Mouse (Mus musculus) intestine, postnatal 0 days (tissue): ENCODE results near the gene Ankrd24. TPM values are rescaled to one million over a fixed set of nuclear protein-coding genes. Genes with fewer than 3 reads are reported as not detected.

ENCODE experiments used
- ATAC-seq: fragments of 200-750 bp; cut with Nextera tagmentation; 2 replicates; pipeline ENCODE4 v1.8.0; 2017; ENCODE audit warnings: mild to moderate bottlenecking, moderate TSS enrichment, moderate library complexity
- H3K27ac ChIP-seq: fragments of 300-500 bp; sonication (generic); 2 replicates; pipeline ENCODE4 v1.5.1; 2014; ENCODE audit warnings: mild to moderate bottlenecking, low read depth, low read length, moderate library complexity
- H3K27me3 ChIP-seq: fragments of 300-500 bp; sonication (generic); replicated peaks from 2 replicates; pipeline ENCODE4 v1.6.1; 2014; ENCODE audit warnings: low read length, mixed read lengths; ENCODE audit not compliant: control insufficient read depth, insufficient read depth
- H3K36me3 ChIP-seq: fragments of 300-500 bp; sonication (generic); 2 replicates; pipeline ENCODE4 v1.6.1; 2014; ENCODE audit warnings: mild to moderate bottlenecking, moderate library complexity; ENCODE audit not compliant: control insufficient read depth, insufficient read depth
- H3K4me1 ChIP-seq: fragments of 300-500 bp; sonication (generic); replicated peaks from 2 replicates; pipeline ENCODE4 v1.6.1; 2014; ENCODE audit warnings: antibody characterized with exemption, low read length, mixed read lengths; ENCODE audit not compliant: control insufficient read depth, insufficient read depth
- H3K4me2 ChIP-seq: fragments of 300-500 bp; sonication (generic); replicated peaks from 2 replicates; pipeline ENCODE4 v1.6.1; 2014; ENCODE audit warnings: low read depth, mild to moderate bottlenecking, moderate library complexity
- H3K4me3 ChIP-seq: fragments of 300-500 bp; sonication (generic); 2 replicates; pipeline ENCODE4 v1.5.1; 2014; ENCODE audit warnings: low read depth, low read length
- H3K9ac ChIP-seq: fragments of 300-500 bp; sonication (generic); 2 replicates; pipeline ENCODE4 v1.6.1; 2014; ENCODE audit warnings: mild to moderate bottlenecking, low read depth, low read length
- H3K9me3 ChIP-seq: fragments of 300-500 bp; sonication (generic); 2 replicates; pipeline ENCODE4 v1.6.1; 2016; ENCODE audit warnings: mixed run types; ENCODE audit not compliant: control insufficient read depth
- CTCF ChIP-seq: sonication (generic); IDR thresholded peaks from 2 replicates; pipeline ENCODE4 v1.5.1; 2016; ENCODE audit warnings: low read depth, mild to moderate bottlenecking, control low read depth, antibody characterized with exemption, moderate library complexity
- WGBS: fragments of 180-500 bp; shearing (Covaris S2); extraction: QIAGEN DNeasy Blood & Tissue Kit; methylation state at CpG from one replicate; pipeline ENCODE4 v1.1.7; 2014; 5-methylcytosine and 5-hydroxymethylcytosine counted together
- polyA plus RNA-seq: library from polyadenylated mRNA; unstranded; fragments of >200 nt; fragmentation: Nextera tagmentation; extraction: Ambion mirVana; gene quantifications from 2 replicates; pipeline ENCODE4 v1.2.1, GENCODE M21; 2015

The Ankrd24 gene
- polyA plus RNA-seq, 1 experiment from 2014 or later = 4.2 TPM

DNA sequence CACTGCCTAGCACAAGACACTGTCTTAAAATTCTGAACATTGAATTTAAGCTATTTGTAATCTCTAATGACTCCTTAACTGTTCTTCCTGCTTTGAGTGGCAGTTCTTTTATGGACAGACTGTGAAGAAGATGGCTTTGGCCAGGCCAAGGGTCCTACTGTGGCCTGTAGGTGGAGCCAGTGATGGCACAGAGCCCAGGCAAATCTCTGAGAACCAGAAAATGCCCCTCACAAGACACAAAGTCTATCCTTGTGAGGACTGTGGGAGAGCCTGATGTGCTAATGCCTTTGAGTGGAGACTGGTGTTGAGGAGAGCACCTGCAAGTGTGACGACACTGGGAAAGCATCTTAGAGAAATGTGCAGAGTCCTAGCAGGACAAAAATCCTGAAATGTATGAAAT is 20.0 kb upstream of the Ankrd24 start:
- H3K36me3 ChIP-seq = no peaks in the 10 kb centered on the region
- TF ChIP-seq CTCF = peak; percentile 54

DNA sequence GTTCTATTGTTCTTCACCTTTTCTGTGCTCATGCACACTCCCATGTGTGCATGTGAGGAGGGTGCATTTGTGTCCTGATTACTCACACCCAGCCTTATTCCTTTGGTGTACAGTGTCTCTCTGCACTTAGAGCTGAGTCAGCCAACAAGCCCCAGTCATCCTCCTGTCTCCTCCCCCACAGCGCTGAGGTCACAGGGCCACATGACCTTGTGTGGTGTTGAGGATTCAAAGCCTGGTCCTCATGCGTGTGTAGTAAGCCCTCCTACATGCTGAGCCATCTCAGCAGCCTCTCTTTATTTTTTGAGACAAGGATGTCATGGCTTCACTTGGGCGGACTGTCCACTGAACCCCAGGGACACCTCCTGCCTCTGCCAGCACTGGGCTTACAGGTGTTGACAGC is 15.6 kb upstream of the Ankrd24 start:
- no peak overlapping the region for H3K4me3 ChIP-seq
- no peaks in the 10 kb centered on the region for H3K4me1 ChIP-seq
- no peak for ATAC-seq
- no peak overlapping the region for H3K27ac ChIP-seq
- 69% methylated on average over 3 of the region's 3 CpGs for WGBS
- TF ChIP-seq CTCF = no peak
- no peaks in the 10 kb centered on the region for H3K27me3 ChIP-seq
- H3K4me2 ChIP-seq = no peak overlapping the region
- H3K9me3 ChIP-seq = peaks cover 3% of the 10 kb centered on the region; the same call in 1 of the 2 replicates
- H3K36me3 ChIP-seq = no peaks in the 10 kb centered on the region
- no peak overlapping the region for H3K9ac ChIP-seq

More for the DNA sequence above, 20.0 kb upstream of the Ankrd24 start:
- Histone ChIP-seq H3K4me2 (no peak overlapping the region), H3K27me3 (no peaks in the 10 kb centered on the region), H3K27ac (no peak overlapping the region), H3K4me1 (peaks cover 10% of the 10 kb centered on the region; the same call in 1 of the 2 replicates), H3K4me3 (no peak overlapping the region), H3K9me3 (peaks cover 3% of the 10 kb centered on the region; the same call in 1 of the 2 replicates), H3K9ac (no peak overlapping the region)
- 90% methylated on average over 1 of the region's 1 CpGs for WGBS
- no peak for ATAC-seq

DNA sequence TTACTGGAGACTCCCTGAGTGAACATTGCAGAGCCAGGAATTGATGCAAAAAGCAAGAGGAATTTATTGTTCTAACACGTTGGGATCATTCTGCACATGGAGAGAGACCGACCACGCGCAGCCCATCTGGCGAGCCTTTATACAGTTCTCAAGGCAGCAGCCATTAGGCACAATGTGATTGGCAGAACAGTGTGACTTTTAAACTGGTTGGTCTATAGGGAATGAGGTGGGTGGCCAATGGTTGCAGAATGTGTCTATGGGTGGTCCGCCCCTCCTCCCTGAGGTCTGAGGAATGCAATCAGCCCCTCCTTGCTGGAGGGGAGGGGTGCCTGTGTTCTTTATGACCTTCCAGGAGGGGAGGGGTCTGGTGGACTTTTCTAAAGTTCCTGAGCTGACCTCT is 12.9 kb upstream of the Ankrd24 start:
- ATAC-seq = no peak
- Histone ChIP-seq H3K4me3 (no peak overlapping the region), H3K4me2 (no peak overlapping the region), H3K9me3 (peaks cover 3% of the 10 kb centered on the region; the same call in 1 of the 2 replicates), H3K4me1 (no peaks in the 10 kb centered on the region), H3K36me3 (no peaks in the 10 kb centered on the region), H3K27ac (no peak overlapping the region), H3K27me3 (no peaks in the 10 kb centered on the region), H3K9ac (no peak overlapping the region)
- TF ChIP-seq CTCF = no peak
- 75% methylated on average over 6 of the region's 6 CpGs for WGBS

DNA sequence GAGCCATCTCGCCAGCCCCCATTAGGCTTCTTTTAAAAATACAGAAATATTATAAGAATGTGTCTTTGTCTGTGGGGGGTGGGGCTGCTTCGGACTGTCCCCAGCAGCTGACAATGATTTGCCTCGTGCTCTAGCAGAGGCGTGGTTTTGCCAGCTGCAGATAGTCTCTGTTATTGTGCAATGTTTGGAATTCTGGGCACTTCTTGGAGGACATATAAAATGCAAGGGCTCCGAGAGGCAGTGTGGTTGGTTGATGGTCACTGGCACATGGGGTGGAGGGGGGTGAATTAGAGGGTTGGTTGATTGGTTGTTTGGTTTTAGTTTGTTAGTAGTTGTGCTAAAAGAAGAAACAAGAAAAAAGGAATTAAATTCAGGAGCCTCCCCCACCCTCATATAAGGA is 8.4 kb upstream of the Ankrd24 start:
- H3K4me2 ChIP-seq = no peak overlapping the region
- H3K4me3 ChIP-seq = no peak overlapping the region
- no peak for ATAC-seq
- H3K9ac ChIP-seq = no peak overlapping the region
- no peaks in the 10 kb centered on the region for H3K4me1 ChIP-seq
- H3K27me3 ChIP-seq = no peaks in the 10 kb centered on the region
- H3K9me3 ChIP-seq = no peaks in the 10 kb centered on the region
- WGBS = 66% methylated on average over 5 of the region's 5 CpGs
- peaks cover 21% of the 10 kb centered on the region for H3K36me3 ChIP-seq
- no peak overlapping the region for H3K27ac ChIP-seq
- TF ChIP-seq CTCF = no peak

DNA sequence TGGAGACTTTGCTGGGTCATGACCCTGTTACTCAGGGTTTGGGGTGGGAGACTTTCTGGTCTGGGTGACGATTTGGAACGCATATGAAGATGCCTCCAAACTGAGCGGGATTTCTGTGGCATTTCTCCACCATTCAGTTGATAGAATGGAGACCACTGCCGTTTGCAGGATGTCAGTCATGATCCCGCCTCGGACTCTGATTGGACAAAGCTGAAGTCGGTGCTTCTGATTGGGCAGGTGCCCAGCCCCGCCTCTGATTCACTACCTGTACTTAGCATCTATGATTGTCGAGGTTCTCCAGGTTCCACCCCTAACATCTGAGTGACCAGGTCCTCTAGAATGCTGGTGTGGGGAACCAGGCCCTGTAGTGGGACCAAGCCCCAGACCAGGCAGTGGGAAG is 7.6 kb upstream of the Ankrd24 start:
- no peaks in the 10 kb centered on the region for H3K4me1 ChIP-seq
- H3K27ac ChIP-seq = no peak overlapping the region
- no peaks in the 10 kb centered on the region for H3K9me3 ChIP-seq
- no peak overlapping the region for H3K9ac ChIP-seq
- no peak overlapping the region for H3K4me3 ChIP-seq
- H3K4me2 ChIP-seq = no peak overlapping the region
- H3K36me3 ChIP-seq = peaks cover 23% of the 10 kb centered on the region
- no peaks in the 10 kb centered on the region for H3K27me3 ChIP-seq
- 60% methylated on average over 9 of the region's 9 CpGs for WGBS
- no peak for TF ChIP-seq CTCF
- ATAC-seq = no peak

DNA sequence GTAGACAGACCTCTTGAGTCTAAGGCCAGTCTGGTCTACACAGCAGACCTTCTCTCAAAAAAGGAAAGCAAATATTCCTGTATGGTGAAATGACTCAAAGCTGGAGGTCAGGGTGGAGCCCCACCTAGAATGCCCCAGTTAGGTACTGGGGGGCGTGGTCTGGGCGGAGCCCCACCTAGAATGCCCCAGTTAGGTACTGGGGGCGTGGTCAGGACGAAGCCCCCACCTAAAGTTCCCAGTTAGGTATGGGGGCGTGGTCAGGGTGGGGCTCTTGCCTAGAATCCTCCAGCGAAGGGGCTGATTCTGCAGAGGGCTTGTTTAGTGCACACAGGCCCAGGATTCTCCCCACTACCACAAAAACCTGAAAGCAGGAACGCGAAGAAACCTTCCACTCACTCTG is 4.9 kb upstream of the Ankrd24 start:
- Histone ChIP-seq H3K4me3 (no peak overlapping the region), H3K27ac (no peak overlapping the region), H3K9me3 (no peaks in the 10 kb centered on the region), H3K4me2 (no peak overlapping the region), H3K27me3 (no peaks in the 10 kb centered on the region), H3K36me3 (peaks cover 23% of the 10 kb centered on the region), H3K9ac (no peak overlapping the region), H3K4me1 (peaks cover 8% of the 10 kb centered on the region; the same call in 1 of the 2 replicates)
- no peak for ATAC-seq
- WGBS = 47% methylated on average over 8 of the region's 8 CpGs
- TF ChIP-seq CTCF = no peak
